Mouse (Mus musculus): Measurements from ENCODE around the gene Tekt5.

Tekt5 gene

DNA sequence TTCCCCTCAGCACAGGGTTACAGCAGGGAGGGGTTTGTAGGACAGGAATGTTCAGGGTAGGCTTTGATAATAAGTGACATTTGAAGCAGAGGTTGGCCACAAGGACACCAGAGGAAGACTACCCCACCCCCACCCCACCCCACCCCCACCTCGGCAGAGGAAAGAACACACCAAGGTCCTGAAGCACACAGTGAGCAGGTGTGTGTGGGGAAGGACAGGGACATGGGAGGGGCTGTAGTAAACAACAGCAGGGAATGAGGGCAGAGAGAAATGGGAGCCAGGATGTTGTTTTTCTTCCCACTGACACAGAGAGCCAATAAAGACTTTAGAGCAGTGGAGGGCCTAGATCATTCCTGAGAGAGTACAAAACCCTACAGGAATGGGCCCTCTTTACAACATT is 18.0 kb downstream of the Tekt5 start:
- DNase-seq, result no peak

DNA sequence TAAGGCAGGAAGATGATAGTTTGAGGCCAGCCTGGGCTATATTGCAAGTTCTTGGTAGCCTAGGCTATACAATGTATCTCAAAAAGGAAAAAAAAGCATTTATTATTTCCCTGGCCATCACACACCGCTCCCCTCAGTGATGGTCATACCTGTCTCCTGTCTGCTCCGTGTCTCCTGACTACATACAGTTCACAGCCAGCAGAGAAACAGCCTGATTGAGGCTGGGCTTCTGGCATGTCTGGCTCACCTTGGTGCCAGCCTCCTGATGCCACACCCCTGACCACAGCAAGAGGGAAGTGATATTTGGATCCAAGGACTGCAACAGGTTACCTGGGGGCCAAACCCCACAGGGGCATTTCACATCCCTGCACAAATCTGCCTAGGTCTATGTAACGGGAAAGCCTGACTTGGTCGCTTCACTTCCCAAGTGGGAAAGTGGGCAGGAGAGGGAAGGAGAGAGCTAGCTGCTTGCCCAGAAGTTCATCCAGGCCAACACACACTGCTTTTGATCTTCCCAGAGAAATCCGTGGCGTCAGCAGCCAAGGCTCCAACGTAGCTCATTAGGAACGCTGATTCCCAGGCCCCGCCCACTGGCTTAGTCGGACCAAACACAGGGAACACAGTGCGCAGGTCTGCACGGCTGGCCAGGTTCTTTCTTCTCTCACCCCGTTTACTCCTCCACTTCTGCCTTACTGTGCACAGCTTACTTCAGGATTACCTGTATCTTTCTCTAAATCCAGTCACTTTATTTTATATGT is 20.9 kb downstream of the Tekt5 start:
- no peak for DNase-seq

DNA sequence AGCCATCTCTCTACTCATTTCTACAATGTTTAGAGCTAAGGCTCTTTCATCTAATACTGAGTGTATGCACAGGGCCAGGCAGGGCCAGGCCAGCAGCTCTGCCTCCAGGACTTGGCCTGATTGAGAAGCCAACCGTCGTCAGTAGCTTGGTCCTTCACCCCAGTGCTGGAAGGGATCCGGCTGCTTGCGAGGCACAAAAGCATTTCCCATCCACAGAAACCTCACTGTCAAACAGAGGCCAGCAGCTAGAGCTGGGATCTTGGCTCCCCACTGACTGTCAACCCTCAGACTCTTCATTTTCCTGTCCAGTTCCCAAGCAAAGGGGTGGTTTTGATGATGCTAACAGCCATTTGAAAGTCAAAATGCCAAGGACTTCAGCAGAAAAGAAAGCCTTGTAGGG is 22.9 kb downstream of the Tekt5 start:
- DNase-seq, result no peak

DNA sequence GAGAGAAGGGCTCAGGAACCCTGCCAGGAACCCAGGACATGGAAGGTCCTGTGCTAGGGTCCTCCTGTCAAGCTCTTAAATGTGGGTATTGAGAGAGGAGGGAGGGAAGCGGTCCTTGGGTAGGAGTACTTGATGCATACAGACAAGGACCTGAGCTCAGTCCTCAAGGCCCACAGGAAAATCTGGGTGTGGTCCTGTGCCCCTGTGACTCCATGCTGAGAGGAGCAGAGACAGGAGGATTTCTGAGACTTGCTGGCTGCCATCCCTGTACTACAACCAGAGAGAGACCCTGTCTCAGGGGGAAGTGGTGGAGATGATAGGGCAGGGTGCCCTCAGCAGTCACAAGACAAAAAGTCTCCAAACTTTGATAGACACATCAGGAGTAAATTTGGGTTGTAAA is 25.3 kb downstream of the Tekt5 start:
- no peak for DNase-seq

DNA sequence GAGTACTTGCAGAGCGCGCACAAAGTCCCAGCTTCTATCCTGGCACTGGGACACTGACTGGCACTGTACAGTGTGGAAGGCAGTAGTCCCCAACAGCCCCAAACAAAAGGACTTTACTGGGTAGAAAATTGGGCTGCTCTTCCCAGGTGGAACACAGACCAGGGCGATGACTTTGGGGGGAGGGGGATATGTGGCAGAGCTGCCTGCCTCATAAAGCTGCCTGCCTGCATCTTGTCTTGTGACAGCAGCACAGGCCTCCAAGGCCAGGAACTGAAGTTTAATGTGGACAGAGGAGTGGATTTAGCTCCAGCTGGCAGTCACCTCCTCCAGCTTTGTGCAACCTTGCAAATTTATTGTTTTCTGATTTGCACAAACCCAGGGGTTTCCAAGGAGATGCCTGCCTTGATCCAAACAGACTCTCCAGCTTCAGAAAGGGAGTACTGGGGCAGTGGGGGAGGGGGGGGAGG is 25.8 kb downstream of the Tekt5 start:
- no peak for DNase-seq

DNA sequence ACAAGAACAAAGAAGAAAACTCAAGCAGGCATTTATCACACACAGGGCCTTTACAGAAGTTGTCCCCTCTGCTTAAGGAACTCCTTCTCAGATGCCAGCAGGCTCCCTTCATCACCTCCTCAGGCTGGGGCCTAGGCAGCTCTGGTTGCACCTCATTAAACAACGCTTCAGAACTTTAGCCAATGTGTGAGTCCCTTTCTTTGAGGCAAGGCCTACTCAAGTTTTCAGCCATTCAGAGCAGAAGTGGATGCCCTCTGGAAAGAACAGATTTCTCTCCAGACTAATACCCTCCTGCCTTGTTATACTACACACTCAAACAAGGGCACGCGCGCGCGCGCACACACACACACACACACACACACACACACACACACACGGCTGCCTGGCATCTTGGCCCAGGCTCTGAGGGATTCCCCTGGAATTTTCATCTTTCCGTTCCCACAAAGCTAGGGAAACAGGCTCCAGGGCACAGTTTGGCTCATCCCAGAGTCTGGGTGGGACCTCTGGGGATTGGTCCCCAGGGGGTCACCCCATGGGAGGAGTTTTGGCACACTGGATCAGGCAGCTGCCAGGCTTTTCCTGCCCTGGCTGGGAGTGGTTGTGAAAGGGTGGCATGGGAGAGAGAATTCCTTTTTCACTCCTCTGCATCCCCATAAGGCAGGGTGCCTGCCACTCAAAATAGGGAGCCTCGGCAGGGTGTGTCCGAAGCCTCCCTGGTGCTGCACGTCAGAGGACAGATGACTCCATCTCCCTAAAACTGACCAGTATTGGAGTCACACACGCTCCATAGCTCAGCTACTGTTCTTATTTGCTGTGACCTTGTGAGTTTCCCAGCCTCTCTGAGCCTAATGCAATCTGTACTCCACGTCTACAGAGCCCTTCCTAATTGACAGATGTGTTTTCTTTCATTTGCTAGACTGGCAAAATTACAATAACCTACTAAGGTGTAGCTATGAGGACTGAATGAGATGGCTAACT is 28.8 kb downstream of the Tekt5 start:
- DNase-seq, result peak; percentile 92

DNA sequence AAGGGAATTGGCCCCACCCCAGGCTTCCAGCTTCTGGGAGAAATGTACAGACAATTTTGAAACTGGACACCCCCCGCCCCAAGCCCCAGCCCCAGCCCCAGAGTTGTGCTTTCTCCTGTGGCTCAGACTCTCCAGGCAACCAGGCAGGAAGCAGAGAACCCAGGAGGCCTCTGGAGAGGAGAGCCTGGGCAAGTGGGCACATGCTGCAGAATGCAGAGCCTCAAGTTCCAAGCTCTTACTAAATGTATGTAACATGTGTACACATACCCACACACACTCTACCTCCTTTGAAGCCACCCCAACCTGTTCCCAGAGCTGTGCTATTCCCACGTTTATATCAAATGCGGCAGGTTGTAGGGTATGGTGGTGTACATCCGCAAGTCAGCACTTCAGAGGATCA is 29.5 kb downstream of the Tekt5 start:
- no peak for DNase-seq

DNA sequence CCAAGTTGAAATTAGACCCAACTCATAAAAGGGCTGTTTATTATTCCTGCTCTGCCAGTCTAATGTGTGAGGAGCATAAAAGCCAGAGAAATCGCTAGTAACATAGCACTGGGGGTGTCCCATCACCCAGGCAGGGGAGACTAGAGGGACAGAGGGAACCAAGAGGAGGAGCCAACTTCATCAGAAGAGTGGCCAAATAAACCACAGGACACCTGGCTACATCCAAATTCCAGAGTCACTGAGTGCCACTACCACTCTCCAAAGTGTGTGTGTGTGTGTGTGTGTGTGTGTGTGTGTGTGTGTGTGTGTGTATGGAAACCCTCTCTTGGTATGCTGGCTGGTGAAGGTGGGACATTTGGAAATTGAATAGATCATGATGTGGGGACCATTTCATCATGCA is 32.2 kb downstream of the Tekt5 start:
- no peak for DNase-seq

DNA sequence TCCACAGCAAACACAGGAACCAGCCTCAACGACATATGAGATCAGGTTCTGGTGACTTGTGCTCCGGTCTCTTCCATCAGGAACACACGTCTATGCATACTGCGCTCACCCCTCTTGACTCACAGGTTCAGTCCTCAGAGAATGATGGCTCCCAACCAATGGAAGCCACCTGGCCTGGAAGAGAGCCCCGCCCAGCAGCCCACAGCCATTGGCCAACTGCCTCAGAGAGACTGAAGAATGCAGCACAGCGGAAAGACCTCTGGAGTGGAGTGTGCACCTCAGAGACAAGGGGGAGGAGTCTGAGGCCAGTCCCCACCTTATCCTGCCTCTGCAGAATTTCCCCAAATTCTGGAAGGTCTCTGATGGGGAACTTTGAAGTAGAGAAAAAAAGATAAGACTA is 36.0 kb downstream of the Tekt5 start:
- no peak for DNase-seq

DNA sequence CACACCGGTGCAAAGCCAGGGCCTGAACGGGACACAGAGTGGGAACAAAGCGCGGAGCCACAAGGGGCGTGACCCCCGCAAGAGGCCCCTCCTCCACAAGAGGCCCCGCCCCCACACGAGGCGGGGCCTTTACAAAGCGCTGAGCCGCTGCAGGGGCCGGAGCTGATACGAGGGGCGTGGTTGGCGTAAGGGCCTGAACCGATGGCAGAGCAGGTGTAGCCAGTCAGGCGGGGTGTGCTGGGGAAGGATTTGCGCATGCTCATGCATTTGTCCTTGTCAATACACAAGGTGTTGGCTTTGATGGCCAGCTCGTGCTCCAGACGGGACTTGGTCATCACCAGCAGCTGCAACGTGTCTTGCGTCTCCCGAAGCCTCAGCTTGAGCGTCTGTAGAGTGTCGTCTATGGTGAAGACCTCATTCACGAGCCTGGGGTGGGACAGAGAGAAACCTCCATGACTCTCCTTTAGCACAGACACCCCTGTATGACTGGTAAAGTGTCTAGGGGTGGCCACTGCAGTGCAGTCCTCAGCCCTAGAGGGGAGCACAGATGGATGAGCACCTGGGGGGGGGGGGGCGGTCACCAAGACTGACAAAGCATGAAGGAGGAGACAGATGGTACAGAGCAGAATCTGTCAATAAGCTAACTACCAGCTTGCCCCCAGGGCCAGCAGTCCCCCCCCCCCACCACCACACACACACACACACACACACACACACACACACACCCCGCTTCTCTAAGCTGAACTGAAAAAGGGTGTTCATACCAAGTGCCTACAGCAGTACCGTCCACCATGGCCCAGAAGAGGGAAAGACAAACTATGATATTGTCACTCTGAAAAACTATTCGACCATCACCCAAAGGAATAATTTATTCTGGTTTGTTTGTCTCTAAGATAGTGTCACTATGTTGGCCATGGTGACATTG is 37.0 kb downstream of the Tekt5 start:
- DNase-seq, result no peak

DNA sequence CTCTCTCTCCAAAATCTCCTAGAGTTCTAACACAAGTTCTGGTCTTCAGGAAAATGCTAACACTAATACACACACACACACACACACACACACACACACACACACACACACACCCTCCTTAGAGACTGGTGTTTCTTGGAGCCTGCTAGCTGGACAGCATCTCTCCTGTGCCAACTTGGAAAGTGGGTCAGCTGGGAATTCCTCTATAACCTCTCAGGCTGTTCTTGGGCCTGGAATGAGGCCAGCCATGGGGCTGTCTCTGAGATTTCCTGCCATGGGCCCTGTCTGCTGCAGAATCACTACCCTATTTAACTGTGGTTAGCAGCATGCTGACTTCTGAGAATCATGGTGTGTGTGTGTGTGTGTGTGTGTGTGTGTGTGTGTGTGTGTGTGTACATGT is 40.3 kb downstream of the Tekt5 start:
- peak; percentile 91 for DNase-seq

DNA sequence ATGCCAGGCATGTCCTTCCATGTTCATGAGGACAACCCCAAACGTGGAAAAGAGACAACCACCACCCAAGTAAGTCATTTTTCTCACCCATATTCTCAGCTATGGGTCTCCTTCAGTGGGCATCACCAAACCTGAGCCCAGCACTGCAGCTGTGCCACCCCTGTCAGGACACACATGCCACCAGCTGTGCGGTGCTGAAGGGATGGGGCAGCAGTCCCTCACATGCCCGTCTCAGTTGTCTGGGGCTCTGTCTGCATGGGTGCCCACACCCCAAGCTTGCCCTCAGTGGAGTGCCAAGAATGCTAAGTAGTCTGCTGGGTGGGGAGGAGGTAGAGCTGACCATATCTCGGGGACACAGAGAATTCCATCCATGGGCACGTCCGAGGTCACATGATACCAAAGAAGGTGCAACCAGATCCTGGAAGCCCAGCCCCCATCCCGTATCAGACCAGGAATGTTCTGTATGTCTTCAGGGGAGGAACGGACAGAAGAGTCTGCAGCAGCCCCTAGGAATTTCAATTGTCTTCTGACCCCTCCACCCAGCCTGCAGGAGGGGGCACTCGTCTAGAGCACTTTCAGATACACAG is 44.1 kb downstream of the Tekt5 start:
- DNase-seq, result peak; percentile 94

DNA sequence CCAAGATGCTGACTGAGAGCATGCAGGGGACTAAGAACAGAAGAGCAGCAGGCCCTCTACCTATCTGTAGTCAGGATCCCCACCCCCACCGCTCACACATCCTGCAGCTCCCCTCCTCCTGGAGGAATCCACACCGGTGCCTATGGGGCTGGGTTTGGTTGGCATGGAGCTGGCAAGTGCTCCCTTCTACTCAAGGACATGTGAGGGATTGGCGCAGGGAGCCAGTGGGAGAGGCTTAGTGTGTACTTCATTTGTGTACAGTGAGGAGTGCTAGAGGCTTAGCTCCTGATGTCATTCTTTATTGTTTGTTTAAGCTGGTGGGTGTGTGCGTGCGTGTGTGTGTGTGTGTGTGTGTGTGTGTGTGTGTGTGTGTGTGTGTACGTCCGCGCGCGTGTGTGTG is 45.4 kb downstream of the Tekt5 start:
- peak; percentile 94 for DNase-seq

DNA sequence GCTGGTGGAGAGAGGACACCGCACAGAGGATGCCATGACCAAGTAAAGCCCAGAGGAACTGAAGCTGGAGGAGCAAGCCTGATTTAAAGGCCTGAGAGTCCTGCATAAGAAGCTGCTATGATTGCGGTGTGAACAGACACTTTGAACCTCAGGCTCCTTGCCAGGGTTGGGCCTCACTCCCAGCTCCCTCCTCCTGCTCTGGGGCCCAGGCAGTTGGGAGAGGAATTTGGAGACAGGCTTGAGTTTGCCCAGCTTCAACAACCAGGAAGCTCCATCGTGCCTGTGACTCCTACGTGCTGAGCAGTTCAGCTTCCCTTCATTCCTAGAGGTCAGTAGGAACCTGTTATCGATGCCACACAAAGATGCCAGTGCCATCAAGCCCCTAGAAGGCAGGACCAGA is 45.9 kb downstream of the Tekt5 start:
- peak; percentile 95 for DNase-seq

DNA sequence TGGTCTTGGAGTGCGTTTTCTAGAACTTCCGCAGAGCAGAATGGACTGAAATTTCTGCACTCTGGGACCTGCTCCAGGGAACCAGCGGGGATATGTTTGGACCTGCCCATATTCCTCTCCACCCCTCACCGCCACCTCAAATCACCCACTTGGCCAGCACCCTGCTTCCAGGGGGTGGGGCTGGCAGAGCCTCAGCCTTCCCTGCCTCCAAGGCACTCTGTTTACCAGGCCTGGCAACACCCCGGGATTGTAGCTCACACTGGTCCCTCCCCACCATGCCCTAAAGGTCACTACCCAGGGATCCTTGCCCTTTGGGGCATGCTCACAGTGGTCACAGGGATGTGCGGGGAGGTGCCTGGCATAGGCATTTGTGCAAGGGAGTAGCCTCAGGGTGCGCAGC is 47.7 kb downstream of the Tekt5 start:
- peak; percentile 98 for DNase-seq

DNA sequence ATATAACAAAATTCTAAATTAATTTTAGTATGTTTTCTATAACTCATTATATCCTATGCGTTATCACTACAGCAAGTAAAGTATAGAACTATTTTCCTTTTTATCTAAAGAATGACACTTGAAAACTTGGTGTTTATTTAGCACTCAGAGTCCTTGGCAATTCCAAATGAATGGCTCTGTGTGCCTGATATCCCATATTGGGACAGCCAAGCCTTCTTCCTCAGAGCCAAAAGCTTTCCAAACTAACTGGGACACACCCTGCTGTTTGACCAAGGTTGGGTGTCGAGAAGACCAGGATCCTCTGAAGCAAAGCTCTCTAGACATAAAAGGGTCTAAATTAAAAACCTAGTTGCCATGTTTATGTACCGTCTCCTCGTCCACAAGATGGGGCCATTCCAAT is 54.2 kb downstream of the Tekt5 start:
- no peak for DNase-seq

DNA sequence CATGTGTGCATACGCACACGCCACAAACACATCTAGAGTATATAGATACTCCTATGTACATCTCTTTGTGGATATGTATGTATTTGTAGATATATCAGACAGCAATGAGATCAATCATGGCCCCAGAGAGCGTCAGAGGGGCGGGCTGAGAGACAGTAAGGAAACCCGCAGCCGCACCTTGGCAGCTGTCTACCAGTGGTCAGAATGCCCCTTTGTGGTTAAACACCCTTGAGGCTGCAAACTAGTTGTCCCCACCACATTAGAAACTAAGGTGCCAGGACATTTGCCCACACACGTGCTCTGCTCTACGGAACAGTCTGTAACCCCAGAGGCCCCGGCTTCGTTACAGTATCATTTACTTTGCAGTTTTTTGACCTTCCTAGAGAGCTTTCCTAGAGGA is 55.4 kb downstream of the Tekt5 start:
- no peak for DNase-seq

DNA sequence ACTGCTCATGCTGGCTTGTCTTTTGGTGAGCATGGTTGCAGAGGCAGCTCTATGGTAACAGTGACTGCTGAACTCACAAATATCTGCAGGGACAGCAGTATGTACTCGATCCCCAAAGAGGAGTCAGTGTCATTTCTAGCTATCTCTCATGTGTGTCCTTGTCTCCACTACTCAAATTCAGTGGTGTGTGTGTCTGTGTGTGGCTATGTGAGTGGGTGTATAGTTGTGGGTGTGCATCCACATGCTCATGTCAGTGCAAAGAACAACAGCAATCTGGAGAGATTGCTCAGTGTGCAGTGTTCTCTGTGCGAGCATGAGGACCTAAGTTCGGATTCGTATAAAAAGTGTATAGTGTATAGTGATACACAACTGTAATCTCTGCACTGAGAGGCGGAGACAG is 56.7 kb downstream of the Tekt5 start:
- no peak for DNase-seq

DNA sequence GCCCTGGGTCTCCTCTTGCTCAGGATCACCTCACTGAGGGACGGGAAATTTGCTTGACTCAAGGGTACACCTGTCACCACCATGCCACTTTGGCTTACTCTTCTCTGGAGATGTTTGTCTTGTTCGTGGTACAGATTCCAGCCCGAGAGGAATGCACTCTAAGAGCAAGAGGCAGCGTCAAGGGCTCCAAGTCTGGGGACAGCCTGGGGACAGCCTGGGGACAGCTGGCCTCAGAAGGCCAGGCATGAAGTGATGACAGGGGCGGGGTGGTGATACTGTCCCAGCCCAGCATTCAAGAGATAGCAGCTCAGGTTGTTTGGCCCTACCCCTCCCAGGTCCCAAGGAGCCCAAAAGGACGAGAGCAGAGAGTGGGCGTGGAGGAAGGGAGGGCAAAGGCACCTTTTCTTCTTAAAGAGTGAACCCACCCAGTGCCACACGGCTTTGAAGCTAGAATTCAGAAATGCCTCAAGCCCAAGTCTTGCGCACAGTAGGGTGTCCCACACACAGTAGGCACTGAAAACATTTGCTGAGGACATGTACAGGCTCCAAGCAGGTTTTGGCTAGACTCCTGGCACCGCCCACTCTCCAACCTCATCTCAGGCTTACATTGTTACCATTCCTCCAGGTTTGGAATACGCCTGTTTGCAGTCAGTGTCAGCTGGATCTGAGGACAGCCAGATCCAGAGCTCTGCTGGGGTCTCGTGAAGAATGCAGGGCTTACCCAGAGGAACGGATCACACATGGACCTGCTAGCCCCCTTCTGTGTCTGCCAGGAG is 57.7 kb downstream of the Tekt5 start:
- peak; percentile 96 for DNase-seq

DNA sequence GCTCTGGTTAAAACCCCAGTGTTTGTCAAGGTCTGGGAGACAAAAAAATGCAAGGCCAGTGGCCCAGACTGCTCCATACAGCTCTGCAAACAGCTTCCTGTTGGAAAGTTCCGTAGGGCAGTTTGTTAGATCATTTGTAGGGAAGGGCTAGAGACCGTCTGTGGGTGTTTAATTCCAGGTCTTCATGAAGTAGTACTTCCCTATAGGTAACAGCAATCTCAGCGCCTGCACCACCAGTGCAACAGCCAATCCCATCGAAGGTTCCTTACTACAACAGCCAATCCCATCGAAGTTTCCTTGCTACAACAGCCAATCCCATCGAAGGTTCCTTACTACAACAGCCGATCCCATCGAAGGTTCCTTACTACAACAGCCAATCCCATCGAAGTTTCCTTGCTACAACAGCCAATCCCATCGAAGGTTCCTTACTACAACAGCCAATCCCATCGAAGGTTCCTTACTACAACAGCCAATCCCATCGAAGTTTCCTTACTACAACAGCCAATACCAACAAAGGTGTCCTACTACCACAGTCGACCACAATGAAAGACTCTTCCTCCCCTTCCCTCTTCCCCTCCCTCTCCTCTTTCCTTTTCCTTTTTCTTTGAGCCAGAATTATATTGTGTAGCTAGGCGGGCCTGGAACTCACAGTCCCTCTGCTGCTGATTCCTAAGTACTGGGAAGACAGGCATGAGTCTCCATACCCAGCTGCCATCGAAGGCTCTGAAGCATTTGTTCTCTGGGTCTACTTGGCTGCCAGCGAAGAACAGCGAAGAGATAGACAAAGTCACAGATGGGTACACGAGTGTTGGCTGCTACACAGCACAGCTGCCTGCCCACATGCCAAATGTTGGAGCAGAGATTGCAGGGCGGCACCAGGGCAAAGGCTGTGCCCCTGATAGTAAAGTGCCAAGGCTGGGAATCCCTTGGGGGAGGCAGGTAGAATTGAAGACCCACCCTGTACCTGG is 58.6 kb downstream of the Tekt5 start:
- DNase-seq, result peak; percentile 96
